Mouse (Mus musculus) heart, embryonic 13.5 days (tissue): ENCODE data around the gene Ngdn. TPM values are rescaled to one million over a fixed set of nuclear protein-coding genes. Genes with fewer than 3 reads are reported as not detected.
"Not testable (repeated sequence)": the region's sequence is repeated elsewhere in the genome, so short reads cannot be mapped to it uniquely, and the experiment has no call there.

ENCODE experiments used
- ATAC-seq: fragments of 200-750 bp; cut with Nextera tagmentation; 2 replicates; pipeline ENCODE4 v1.8.0; 2017; ENCODE audit warnings: moderate TSS enrichment; ENCODE audit not compliant: insufficient number of reproducible peaks, low FRiP score, low TSS enrichment; ENCODE audit errors: extremely low read depth
- H3K27ac ChIP-seq: fragments of 300-500 bp; sonication (generic); replicated peaks from 2 replicates; pipeline ENCODE4 v1.5.1; 2015; ENCODE audit warnings: moderate library complexity, mild to moderate bottlenecking, inconsistent platforms
- H3K27me3 ChIP-seq: fragments of 300-500 bp; sonication (generic); replicated peaks from 2 replicates; pipeline ENCODE4 v1.6.1; 2015; ENCODE audit warnings: mild to moderate bottlenecking, inconsistent platforms
- H3K36me3 ChIP-seq: fragments of 300-500 bp; sonication (generic); 2 replicates; pipeline ENCODE4 v1.6.1; 2015; ENCODE audit warnings: mild to moderate bottlenecking, inconsistent platforms
- H3K4me1 ChIP-seq: fragments of 300-500 bp; sonication (generic); 2 replicates; pipeline ENCODE4 v1.6.1; 2015; ENCODE audit warnings: inconsistent platforms
- H3K4me2 ChIP-seq: fragments of 300-500 bp; sonication (generic); 2 replicates; pipeline ENCODE4 v1.6.1; 2015; ENCODE audit warnings: inconsistent platforms, mild to moderate bottlenecking, moderate library complexity
- H3K4me3 ChIP-seq: fragments of 300-500 bp; sonication (generic); 2 replicates; pipeline ENCODE4 v1.5.1; 2015; ENCODE audit warnings: moderate library complexity, mild to moderate bottlenecking, inconsistent platforms
- H3K9ac ChIP-seq: fragments of 300-500 bp; sonication (generic); 2 replicates; pipeline ENCODE4 v1.6.1; 2015; ENCODE audit warnings: inconsistent platforms, mild to moderate bottlenecking, moderate library complexity
- H3K9me3 ChIP-seq: fragments of 300-500 bp; sonication (generic); 2 replicates; pipeline ENCODE4 v1.6.1; 2016; ENCODE audit warnings: inconsistent platforms
- WGBS: fragments of 180-500 bp; shearing (Covaris S2); methylation state at CpG from one replicate; pipeline ENCODE4 v1.1.7; 2015; ENCODE audit warnings: mixed read lengths; 5-methylcytosine and 5-hydroxymethylcytosine counted together
- polyA plus RNA-seq: library from polyadenylated mRNA; unstranded; fragments of >200 nt; fragmentation: Nextera tagmentation; extraction: Ambion mirVana; gene quantifications from 2 replicates; pipeline ENCODE4 v1.2.1, GENCODE M21; 2015

The Ngdn gene
- polyA plus RNA-seq, 1 experiment from 2014 or later, result 56.8 TPM

GRCm38 (mm10) chr14:54999868-55000267 lies 15.4 kb upstream of the Ngdn start:
- 80% methylated on average over 5 of the region's 5 CpGs for WGBS
- not testable (repeated sequence) for H3K27ac ChIP-seq

DNA sequence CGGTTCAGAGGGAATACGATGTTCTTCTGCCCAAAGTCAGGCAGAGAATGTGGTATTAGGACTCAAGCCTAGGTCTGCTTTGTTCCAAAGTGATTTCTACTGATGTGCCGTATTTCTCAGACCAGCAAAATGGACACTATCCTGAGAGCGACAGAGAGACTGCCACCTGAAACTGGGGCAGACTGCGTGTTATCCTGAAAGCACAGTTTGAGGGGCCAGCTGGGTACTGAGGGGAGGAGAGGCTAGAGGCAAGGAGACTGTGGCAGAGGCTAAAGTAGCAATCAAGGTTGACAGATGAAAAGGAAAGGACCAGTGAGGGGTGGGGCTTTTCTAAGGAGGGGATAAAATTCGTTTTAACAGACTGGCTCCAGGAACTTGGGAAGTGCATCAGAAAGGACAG lies 14.4 kb upstream of the Ngdn start:
- Histone ChIP-seq H3K27ac (peak overlapping the region; percentile 50), H3K9me3 (peaks cover 3% of the 10 kb centered on the region; the same call in 1 of the 2 replicates), H3K36me3 (peaks cover 5% of the 10 kb centered on the region), H3K27me3 (peaks cover 30% of the 10 kb centered on the region), H3K4me2 (no peak overlapping the region), H3K9ac (no peak overlapping the region), H3K4me3 (no peak overlapping the region), H3K4me1 (peaks cover 82% of the 10 kb centered on the region)
- 78% methylated on average over 6 of the region's 6 CpGs for whole genome bisulfite sequencing
- no peak for ATAC-seq

More at GRCm38 (mm10) chr14:54999868-55000267, 15.4 kb upstream of the Ngdn start:
- H3K4me3 ChIP-seq, H3K9me3 ChIP-seq, H3K36me3 ChIP-seq, H3K4me2 ChIP-seq, H3K9ac ChIP-seq, ATAC-seq: not testable (repeated sequence)
- Histone ChIP-seq H3K4me1 (peaks cover 84% of the 10 kb centered on the region), H3K27me3 (peaks cover 35% of the 10 kb centered on the region)

- peaks cover 81% of the 10 kb centered on the region for H3K4me1 ChIP-seq
- peaks cover 24% of the 10 kb centered on the region for H3K27me3 ChIP-seq
- 89% methylated on average over 2 of the region's 2 CpGs for WGBS
- peaks cover 3% of the 10 kb centered on the region; the same call in 1 of the 2 replicates for H3K9me3 ChIP-seq
- no peak overlapping the region for H3K4me2 ChIP-seq
- no peak overlapping the region for H3K9ac ChIP-seq
- peak overlapping the region; percentile 99 for H3K27ac ChIP-seq
- peaks cover 5% of the 10 kb centered on the region for H3K36me3 ChIP-seq
- no peak overlapping the region for H3K4me3 ChIP-seq
- ATAC-seq, result no peak
Measured at GRCm38 (mm10) chr14:55001446-55001845, 13.8 kb upstream of the Ngdn start.

- Histone ChIP-seq H3K9ac (peak overlapping the region; percentile 82), H3K9me3 (peaks cover 3% of the 10 kb centered on the region; the same call in 1 of the 2 replicates), H3K36me3 (peaks cover 5% of the 10 kb centered on the region), H3K4me2 (peak overlapping the region; percentile 63), H3K4me3 (peak overlapping the region; percentile 3; the same call in 1 of the 2 replicates), H3K4me1 (peaks cover 81% of the 10 kb centered on the region), H3K27ac (peak overlapping the region; percentile 99), H3K27me3 (peaks cover 18% of the 10 kb centered on the region)
- ATAC-seq, result peak; percentile 5; the same call in 1 of the 2 replicates
- WGBS, result 27% methylated on average over 12 of the region's 12 CpGs
Measured at GRCm38 (mm10) chr14:55001938-55002686, 13.1 kb upstream of the Ngdn start.

DNA sequence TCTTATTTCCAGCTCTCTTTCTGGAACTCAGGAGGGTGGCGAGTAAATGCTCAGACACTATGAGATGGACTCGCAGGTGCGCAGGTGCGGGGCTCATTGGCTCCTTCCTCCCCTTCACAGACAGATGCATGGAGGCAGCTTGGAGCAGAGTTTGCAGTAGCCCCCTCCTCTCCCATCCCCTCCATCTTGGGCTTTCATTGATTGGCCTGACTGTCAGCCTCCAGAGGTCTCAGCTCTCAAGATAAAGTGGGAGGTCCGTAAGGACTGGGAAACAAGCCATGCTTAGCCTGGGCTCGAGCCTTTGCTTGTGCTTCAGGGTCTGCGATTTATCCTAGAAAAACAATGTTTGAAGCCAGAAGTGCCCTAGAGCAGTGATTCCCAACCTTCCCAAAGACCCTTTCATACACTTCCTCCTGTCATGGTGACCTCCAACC lies 12.6 kb upstream of the Ngdn start:
- H3K4me1 ChIP-seq, result peaks cover 75% of the 10 kb centered on the region
- no peak for ATAC-seq
- WGBS, result 19% methylated on average over 7 of the region's 7 CpGs
- peak overlapping the region; percentile 82 for H3K9ac ChIP-seq
- H3K36me3 ChIP-seq, result peaks cover 5% of the 10 kb centered on the region
- peak overlapping the region; percentile 63 for H3K4me2 ChIP-seq
- peak overlapping the region; percentile 99 for H3K27ac ChIP-seq
- H3K4me3 ChIP-seq, result peak overlapping the region; percentile 3; the same call in 1 of the 2 replicates
- H3K27me3 ChIP-seq, result peaks cover 12% of the 10 kb centered on the region; the same call in 1 of the 2 replicates
- peaks cover 3% of the 10 kb centered on the region; the same call in 1 of the 2 replicates for H3K9me3 ChIP-seq

GRCm38 (mm10) chr14:55003878-55004855 lies 11.1 kb upstream of the Ngdn start:
- Histone ChIP-seq H3K4me3 (peak overlapping the region; percentile 36), H3K27ac (peak overlapping the region; percentile 99), H3K36me3 (peaks cover 5% of the 10 kb centered on the region), H3K4me2 (peak overlapping the region; percentile 63), H3K27me3 (peaks cover 13% of the 10 kb centered on the region; the same call in 1 of the 2 replicates), H3K4me1 (peaks cover 74% of the 10 kb centered on the region), H3K9ac (peak overlapping the region; percentile 82), H3K9me3 (peaks cover 3% of the 10 kb centered on the region; the same call in 1 of the 2 replicates)
- peak; percentile 70 for ATAC-seq
- 20% methylated on average over 18 of the region's 18 CpGs for WGBS

DNA sequence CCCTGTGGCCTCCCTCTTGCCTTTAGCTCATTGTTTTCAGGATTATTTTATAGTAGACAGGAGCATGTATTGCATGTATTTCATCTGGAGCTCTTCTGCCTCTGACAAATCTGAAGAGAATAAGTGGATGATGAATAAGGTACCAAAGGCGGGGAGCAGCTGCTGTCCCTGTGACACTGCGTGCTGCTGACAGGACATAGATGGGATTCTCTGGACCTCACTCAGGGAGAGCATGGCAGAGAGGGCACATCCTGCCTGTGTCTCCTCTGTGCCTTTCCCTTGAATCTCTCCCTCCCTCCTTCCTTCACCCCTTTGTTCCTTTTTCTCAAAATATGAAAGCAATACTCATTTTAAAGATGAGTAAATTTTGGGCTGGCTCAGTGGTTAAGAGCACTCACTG lies 9.7 kb upstream of the Ngdn start:
- no peak for ATAC-seq
- H3K9ac ChIP-seq, result peak overlapping the region; percentile 82
- 31% methylated on average over 2 of the region's 2 CpGs for WGBS
- peaks cover 13% of the 10 kb centered on the region; the same call in 1 of the 2 replicates for H3K27me3 ChIP-seq
- H3K4me2 ChIP-seq, result peak overlapping the region; percentile 63
- peaks cover 3% of the 10 kb centered on the region; the same call in 1 of the 2 replicates for H3K9me3 ChIP-seq
- 0 out of 2 replicates have a peak overlapping the region, but pooled peaks have one; percentile 1 for H3K4me3 ChIP-seq
- peaks cover 79% of the 10 kb centered on the region for H3K4me1 ChIP-seq
- H3K27ac ChIP-seq, result peak overlapping the region; percentile 99
- peaks cover 5% of the 10 kb centered on the region for H3K36me3 ChIP-seq

DNA sequence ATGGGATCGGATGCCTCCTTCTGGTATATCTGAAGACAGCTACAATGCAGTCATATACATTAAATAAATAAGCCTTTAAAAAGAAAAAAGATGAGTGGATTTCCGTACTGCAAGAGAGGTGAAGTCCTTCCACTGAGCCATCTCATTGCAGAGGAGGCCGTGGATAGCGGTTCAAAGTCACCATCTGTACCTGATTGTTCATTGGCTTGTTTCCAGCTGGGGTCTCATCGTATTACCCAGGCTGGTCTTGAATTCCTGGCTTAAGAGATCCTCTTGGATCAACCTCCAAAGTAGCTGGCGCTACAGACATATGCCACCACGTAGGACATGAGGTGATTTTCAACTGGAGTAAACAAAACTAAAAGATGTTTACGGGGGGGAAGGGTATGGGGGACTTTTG lies 9.3 kb upstream of the Ngdn start:
- WGBS, result 75% methylated on average over 8 of the region's 8 CpGs
- Histone ChIP-seq H3K9ac (peak overlapping the region; percentile 82; the same call in 1 of the 2 replicates), H3K27me3 (peaks cover 11% of the 10 kb centered on the region; the same call in 1 of the 2 replicates), H3K4me1 (peaks cover 75% of the 10 kb centered on the region), H3K9me3 (peaks cover 3% of the 10 kb centered on the region; the same call in 1 of the 2 replicates), H3K36me3 (peaks cover 5% of the 10 kb centered on the region), H3K4me2 (no peak overlapping the region), H3K4me3 (no peak overlapping the region), H3K27ac (peak overlapping the region; percentile 99)
- ATAC-seq, result no peak

DNA sequence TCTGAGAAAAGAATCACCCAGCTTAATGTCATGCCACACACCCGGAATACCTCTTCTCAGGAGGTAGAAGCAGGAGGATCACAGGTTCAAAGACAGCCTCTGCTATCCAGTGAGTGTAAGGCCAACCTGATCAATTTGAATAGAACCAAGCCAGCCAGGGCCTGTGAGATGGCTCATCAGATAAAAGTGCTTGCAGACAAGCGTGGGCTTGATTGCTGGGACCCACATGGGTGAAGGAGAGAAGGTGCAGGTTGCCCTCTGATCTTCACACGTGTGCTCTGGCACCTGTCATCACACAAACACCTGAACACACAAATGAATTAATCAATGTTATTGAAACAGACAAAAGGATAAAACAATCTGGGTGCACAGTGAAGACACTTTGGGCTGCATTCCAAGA lies 8.7 kb upstream of the Ngdn start:
- 59% methylated on average over 3 of the region's 3 CpGs for WGBS
- H3K4me1 ChIP-seq, result peaks cover 72% of the 10 kb centered on the region
- H3K9me3 ChIP-seq, result peaks cover under 1% of the 10 kb centered on the region; the same call in 1 of the 2 replicates
- H3K27me3 ChIP-seq, result 0 out of 2 replicates have a peak, but pooled peaks cover 8% of the 10 kb centered on the region
- no peak overlapping the region for H3K4me3 ChIP-seq
- ATAC-seq, result no peak
- H3K36me3 ChIP-seq, result peaks cover under 1% of the 10 kb centered on the region
- H3K27ac ChIP-seq, result peak overlapping the region; percentile 99; the same call in 1 of the 2 replicates
- H3K4me2 ChIP-seq, result no peak overlapping the region
- no peak overlapping the region for H3K9ac ChIP-seq

GRCm38 (mm10) chr14:55007120-55007908 lies 7.9 kb upstream of the Ngdn start:
- Histone ChIP-seq H3K36me3 (no peaks in the 10 kb centered on the region), H3K4me3 (no peak overlapping the region), H3K9ac (no peak overlapping the region), H3K4me1 (peaks cover 66% of the 10 kb centered on the region), H3K27ac (no peak overlapping the region), H3K9me3 (no peaks in the 10 kb centered on the region), H3K27me3 (0 out of 2 replicates have a peak, but pooled peaks cover 8% of the 10 kb centered on the region), H3K4me2 (no peak overlapping the region)
- WGBS, result 83% methylated on average over 9 of the region's 9 CpGs
- ATAC-seq, result no peak
